Mouse (Mus musculus) ES-E14 (cell line): ENCODE measurements at regions not wholly inside any gene's neighbourhood (a gene's known extent, or its start where the extent isn't known, plus 50 kb on each side); places are given as distances from the start of the nearest gene placed in this dataset.

ENCODE experiments used
- CHD2 ChIP-seq: IDR thresholded peaks from 2 replicates; pipeline ENCODE4 v1.6.1; 2014; ENCODE audit warnings: mild to moderate bottlenecking, low read depth, low read length, inconsistent platforms
- HCFC1 ChIP-seq: IDR thresholded peaks from 2 replicates; pipeline ENCODE4 v1.6.1; 2012; ENCODE audit warnings: low read length, inconsistent platforms, borderline replicate concordance; ENCODE audit not compliant: insufficient read depth
- ZC3H11A ChIP-seq: IDR thresholded peaks from 2 replicates; pipeline ENCODE4 v1.6.1; 2012; ENCODE audit warnings: low read depth, mild to moderate bottlenecking, inconsistent platforms, low read length, borderline replicate concordance
- ZNF384 ChIP-seq: IDR thresholded peaks from 2 replicates; pipeline ENCODE4 v1.6.1; 2012; ENCODE audit warnings: low read depth, low read length, inconsistent platforms

DNA sequence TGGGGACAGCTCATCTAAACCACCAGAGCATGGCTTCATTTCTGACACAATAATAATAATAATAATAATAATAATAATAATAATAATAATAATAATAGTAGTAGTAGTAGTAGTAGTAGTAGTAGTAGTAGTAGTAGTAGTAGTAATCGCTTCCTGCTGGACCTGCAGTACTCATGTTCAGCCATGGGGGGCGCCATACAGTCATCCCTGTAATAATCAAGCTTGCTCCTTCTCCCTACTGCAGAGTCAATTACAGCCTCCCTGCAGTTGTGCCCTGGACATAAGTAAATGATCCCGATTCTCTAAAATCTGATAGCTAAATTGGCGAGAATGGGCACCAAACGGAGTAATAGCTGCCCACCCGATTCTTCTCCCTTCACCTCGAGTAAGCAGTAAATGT, 537.1 kb upstream of the Gm19410 start:
- TF ChIP-seq CHD2 (no peak), HCFC1 (no peak), ZNF384 (no peak), ZC3H11A (no peak)
